Mouse (Mus musculus): Measurements from ENCODE around the gene Mbd3. TPM values are rescaled to one million over a fixed set of nuclear protein-coding genes. Genes with fewer than 3 reads are reported as not detected.

Gene Mbd3
- polyA plus RNA-seq, 1 experiment = 290 TPM

- DNase-seq = no peak
- Histone ChIP-seq H3K27me3 (ENCODE audit: control insufficient read depth, insufficient read depth, low read length) (no peaks in the 10 kb centered on the region), H3K4me1 (replicated peaks; ENCODE audit: control insufficient read depth, insufficient read depth, low read length) (peaks cover 16% of the 10 kb centered on the region), H3K27ac (ENCODE audit: control insufficient read depth, insufficient read depth, low read length) (no peak overlapping the region), H3K4me3 (ENCODE audit: control insufficient read depth, insufficient read depth, low read length) (no peak overlapping the region), H3K36me3 (ENCODE audit: control insufficient read depth, insufficient read depth, low read length) (peaks cover 38% of the 10 kb centered on the region)
- TF ChIP-seq POLR2A (IDR thresholded peaks at IDR 0.05; ENCODE audit: control insufficient read depth, extremely low read depth, insufficient read depth, low read length, poor library complexity) = no peak
- no peak for TF ChIP-seq CTCF (IDR thresholded peaks at IDR 0.05; ENCODE audit: borderline replicate concordance, control insufficient read depth, extremely low read depth, insufficient read depth, low read length, poor library complexity)
- 94% methylated on average over 5 of the region's 5 CpGs for WGBS
Measured at GRCm38 (mm10) chr10:80392687-80393086, 6.7 kb downstream of the Mbd3 start.

GRCm38 (mm10) chr10:80390697-80391096 lies 8.7 kb downstream of the Mbd3 start:
- Histone ChIP-seq H3K36me3 (ENCODE audit: control insufficient read depth, insufficient read depth, low read length) (peaks cover 38% of the 10 kb centered on the region), H3K27me3 (ENCODE audit: control insufficient read depth, insufficient read depth, low read length) (peaks cover 8% of the 10 kb centered on the region; the same call in 1 of the 2 replicates), H3K4me3 (ENCODE audit: control insufficient read depth, insufficient read depth, low read length) (no peak overlapping the region), H3K4me1 (replicated peaks; ENCODE audit: control insufficient read depth, insufficient read depth, low read length) (peaks cover 26% of the 10 kb centered on the region), H3K27ac (ENCODE audit: control insufficient read depth, insufficient read depth, low read length) (no peak overlapping the region)
- DNase-seq = no peak
- no peak for TF ChIP-seq CTCF (IDR thresholded peaks at IDR 0.05; ENCODE audit: borderline replicate concordance, control insufficient read depth, extremely low read depth, insufficient read depth, low read length, poor library complexity)
- no peak for TF ChIP-seq POLR2A (IDR thresholded peaks at IDR 0.05; ENCODE audit: control insufficient read depth, extremely low read depth, insufficient read depth, low read length, poor library complexity)
- WGBS = 92% methylated on average over 9 of the region's 9 CpGs

- no peak for DNase-seq
- TF ChIP-seq POLR2A (IDR thresholded peaks at IDR 0.05; ENCODE audit: control insufficient read depth, extremely low read depth, insufficient read depth, low read length, poor library complexity) (no peak), CTCF (IDR thresholded peaks at IDR 0.05; ENCODE audit: borderline replicate concordance, control insufficient read depth, extremely low read depth, insufficient read depth, low read length, poor library complexity) (no peak)
- peaks cover 8% of the 10 kb centered on the region; the same call in 1 of the 2 replicates for H3K27me3 ChIP-seq (ENCODE audit: control insufficient read depth, insufficient read depth, low read length)
- H3K36me3 ChIP-seq (ENCODE audit: control insufficient read depth, insufficient read depth, low read length) = peaks cover 30% of the 10 kb centered on the region
- 69% methylated on average over 4 of the region's 4 CpGs for WGBS
- peaks cover 35% of the 10 kb centered on the region for H3K4me1 ChIP-seq (replicated peaks; ENCODE audit: control insufficient read depth, insufficient read depth, low read length)
- H3K27ac ChIP-seq (ENCODE audit: control insufficient read depth, insufficient read depth, low read length) = no peak overlapping the region
- no peak overlapping the region for H3K4me3 ChIP-seq (ENCODE audit: control insufficient read depth, insufficient read depth, low read length)
Measured at GRCm38 (mm10) chr10:80389185-80389708, 10.1 kb downstream of the Mbd3 start.

- peaks cover 8% of the 10 kb centered on the region; the same call in 1 of the 2 replicates for H3K27me3 ChIP-seq (ENCODE audit: control insufficient read depth, insufficient read depth, low read length)
- H3K36me3 ChIP-seq (ENCODE audit: control insufficient read depth, insufficient read depth, low read length) = peaks cover 24% of the 10 kb centered on the region
- no peak for DNase-seq
- 58% methylated on average over 2 of the region's 2 CpGs for WGBS
- no peak overlapping the region for H3K4me3 ChIP-seq (ENCODE audit: control insufficient read depth, insufficient read depth, low read length)
- no peak overlapping the region for H3K27ac ChIP-seq (ENCODE audit: control insufficient read depth, insufficient read depth, low read length)
- TF ChIP-seq POLR2A (IDR thresholded peaks at IDR 0.05; ENCODE audit: control insufficient read depth, extremely low read depth, insufficient read depth, low read length, poor library complexity) (no peak), CTCF (IDR thresholded peaks at IDR 0.05; ENCODE audit: borderline replicate concordance, control insufficient read depth, extremely low read depth, insufficient read depth, low read length, poor library complexity) (no peak)
- H3K4me1 ChIP-seq (replicated peaks; ENCODE audit: control insufficient read depth, insufficient read depth, low read length) = peaks cover 35% of the 10 kb centered on the region
Measured at GRCm38 (mm10) chr10:80388731-80389130, 10.6 kb downstream of the Mbd3 start.

GRCm38 (mm10) chr10:80387522-80387959 lies 11.8 kb downstream of the Mbd3 start, which contains the start of gene Mex3d:
Gene Mex3d (minus strand): TSS chr10:80387659.
- DNase-seq = peak; percentile 88
- no peak for TF ChIP-seq POLR2A (IDR thresholded peaks at IDR 0.05; ENCODE audit: control insufficient read depth, extremely low read depth, insufficient read depth, low read length, poor library complexity)
- no peak for TF ChIP-seq CTCF (IDR thresholded peaks at IDR 0.05; ENCODE audit: borderline replicate concordance, control insufficient read depth, extremely low read depth, insufficient read depth, low read length, poor library complexity)
- Histone ChIP-seq H3K27ac (ENCODE audit: control insufficient read depth, insufficient read depth, low read length) (no peak within 1 kb of the TSS), H3K4me3 (ENCODE audit: control insufficient read depth, insufficient read depth, low read length) (peak within 1 kb of the TSS; percentile 79), H3K36me3 (ENCODE audit: control insufficient read depth, insufficient read depth, low read length) (peaks cover 13% of the 10 kb centered on the region), H3K4me1 (replicated peaks; ENCODE audit: control insufficient read depth, insufficient read depth, low read length) (peaks cover 35% of the 10 kb centered on the region), H3K27me3 (ENCODE audit: control insufficient read depth, insufficient read depth, low read length) (peaks cover 8% of the 10 kb centered on the region; the same call in 1 of the 2 replicates)
- WGBS = 22% methylated on average over 54 of the region's 61 CpGs

- peak overlapping the region; percentile 50 for H3K4me3 ChIP-seq (ENCODE audit: control insufficient read depth, insufficient read depth, low read length)
- H3K27me3 ChIP-seq (ENCODE audit: control insufficient read depth, insufficient read depth, low read length) = peaks cover 8% of the 10 kb centered on the region; the same call in 1 of the 2 replicates
- TF ChIP-seq CTCF (IDR thresholded peaks at IDR 0.05; ENCODE audit: borderline replicate concordance, control insufficient read depth, extremely low read depth, insufficient read depth, low read length, poor library complexity) = no peak
- 0 out of 2 replicates have a peak, but pooled peaks have one; percentile 4 for TF ChIP-seq POLR2A (IDR thresholded peaks at IDR 0.05; ENCODE audit: control insufficient read depth, extremely low read depth, insufficient read depth, low read length, poor library complexity)
- WGBS = 7% methylated on average over 94 of the region's 94 CpGs
- H3K36me3 ChIP-seq (ENCODE audit: control insufficient read depth, insufficient read depth, low read length) = peaks cover 10% of the 10 kb centered on the region; the same call in 1 of the 2 replicates
- peak; percentile 31 for DNase-seq
- H3K4me1 ChIP-seq (replicated peaks; ENCODE audit: control insufficient read depth, insufficient read depth, low read length) = peaks cover 35% of the 10 kb centered on the region
- H3K27ac ChIP-seq (ENCODE audit: control insufficient read depth, insufficient read depth, low read length) = no peak overlapping the region
Measured at GRCm38 (mm10) chr10:80386735-80387471, 12.4 kb downstream of the Mbd3 start.

All from thymus, adult 2 months (tissue).